Mouse (Mus musculus) megakaryocyte, embryonic 14.5 days (primary cell): ENCODE measurements at regions not wholly inside any gene's neighbourhood (a gene's known extent, or its start where the extent isn't known, plus 50 kb on each side); places are given as distances from the start of the nearest gene placed in this dataset.

Source experiments
- H3K27me3 ChIP-seq: replicated peaks from 2 replicates; pipeline ENCODE3; 2012; ENCODE audit warnings: inconsistent platforms
- H3K36me3 ChIP-seq: replicated peaks from 2 replicates; pipeline ENCODE3; 2012; ENCODE audit warnings: low read length, inconsistent platforms, mixed read lengths
- H3K4me1 ChIP-seq: 2 replicates; pipeline ENCODE4 v1.6.1; 2012; ENCODE audit warnings: inconsistent platforms
- H3K4me3 ChIP-seq: replicated peaks from 2 replicates; pipeline ENCODE3; 2012; ENCODE audit warnings: moderate library complexity, mild to moderate bottlenecking, inconsistent platforms
- H3K9me3 ChIP-seq: 2 replicates; pipeline ENCODE4 v1.6.1; 2012; ENCODE audit warnings: inconsistent platforms
- FLI1 ChIP-seq: IDR thresholded peaks from 2 replicates; pipeline ENCODE4 v1.6.1; 2012; ENCODE audit warnings: low read length, inconsistent platforms, mixed read lengths
- GATA1 ChIP-seq: IDR thresholded peaks from 3 replicates; pipeline ENCODE4 v1.6.1; 2012; ENCODE audit warnings: mixed read lengths, low read length, inconsistent platforms, borderline replicate concordance

DNA sequence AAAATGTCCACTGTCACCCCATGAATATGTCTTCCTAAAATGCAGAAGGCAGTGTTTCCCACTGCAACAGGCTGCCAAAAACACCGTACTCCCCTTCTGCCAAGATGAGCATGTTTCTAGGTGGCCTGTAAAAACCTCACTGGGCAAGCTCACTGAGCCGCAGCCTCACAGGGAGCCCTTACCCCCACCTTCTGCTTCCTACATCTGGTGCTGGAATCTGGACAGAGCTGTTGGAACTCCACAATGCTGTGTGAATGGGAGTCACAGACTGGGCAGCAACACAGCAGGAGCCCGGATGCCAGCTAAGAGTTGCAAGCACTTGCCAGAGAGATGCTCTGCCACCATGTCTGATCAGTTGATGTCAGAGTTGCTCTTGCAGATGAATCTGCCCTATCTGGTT is 230.6 kb downstream of the Cbln4 start:
- no peaks in the 10 kb centered on the region for H3K27me3 ChIP-seq
- no peaks in the 10 kb centered on the region; the same call in 1 of the 2 replicates for H3K4me1 ChIP-seq
- peaks cover 54% of the 10 kb centered on the region for H3K9me3 ChIP-seq
- H3K4me3 ChIP-seq: no peak overlapping the region
- no peaks in the 10 kb centered on the region for H3K36me3 ChIP-seq
- TF ChIP-seq FLI1 (no peak), GATA1 (no peak)

DNA sequence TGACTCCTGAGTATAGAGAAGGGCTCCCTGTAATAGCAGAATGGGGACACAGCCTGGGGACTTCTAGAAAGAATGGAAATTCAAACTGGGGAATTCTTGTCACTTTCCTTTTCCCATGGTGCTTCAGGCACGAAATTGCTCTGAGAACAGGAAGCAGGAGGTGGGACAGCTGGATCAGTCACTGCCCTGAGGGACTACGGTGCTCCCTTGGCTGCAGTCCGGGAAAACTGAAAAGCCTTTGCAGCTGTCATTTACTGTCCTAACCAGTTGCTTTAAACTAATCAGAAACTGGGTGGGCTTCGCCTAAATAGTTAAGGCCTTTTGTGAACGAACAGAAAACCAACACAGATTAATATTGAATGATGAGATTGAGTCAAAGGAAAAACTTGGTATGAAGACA is 237.9 kb downstream of the Cbln4 start:
- Histone ChIP-seq H3K4me3 (no peak overlapping the region), H3K36me3 (no peaks in the 10 kb centered on the region), H3K9me3 (peaks cover 72% of the 10 kb centered on the region), H3K4me1 (no peaks in the 10 kb centered on the region), H3K27me3 (no peaks in the 10 kb centered on the region)
- TF ChIP-seq GATA1 (no peak), FLI1 (no peak)

DNA sequence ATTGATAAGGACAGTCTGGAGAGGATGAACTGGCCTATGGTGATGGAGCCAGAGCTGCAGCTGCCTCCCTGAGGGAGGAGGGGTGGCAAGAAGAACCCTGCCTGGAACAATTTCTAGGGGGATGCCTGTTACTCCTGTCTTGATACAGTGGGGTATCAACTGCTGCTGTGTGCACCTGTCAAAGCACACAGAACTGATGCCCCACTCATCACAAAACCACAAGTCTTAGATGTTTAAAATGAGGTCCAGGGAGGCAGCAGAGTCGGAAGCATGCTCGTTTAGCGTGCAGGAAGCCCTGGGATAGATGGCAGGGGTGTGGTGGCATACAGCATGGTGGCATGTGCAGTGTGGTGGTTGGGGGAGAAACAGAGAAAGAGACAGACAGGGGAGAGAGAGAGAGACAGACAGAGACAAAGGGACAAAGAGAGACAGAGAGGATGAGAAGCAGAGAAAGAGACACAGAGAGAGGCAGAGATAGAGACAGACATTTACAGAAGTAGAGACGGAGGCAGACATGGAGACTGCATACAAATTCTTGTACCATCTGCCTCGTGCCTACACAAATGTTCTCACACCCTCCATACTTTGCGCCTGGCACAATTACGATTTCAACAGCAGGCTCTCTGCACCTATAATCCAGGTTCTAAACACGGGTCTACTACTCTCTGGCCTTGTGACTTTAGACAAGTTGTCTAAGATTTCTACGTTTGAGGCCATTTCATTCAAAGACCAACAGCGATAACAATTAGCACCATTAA is 242.6 kb downstream of the Cbln4 start:
- no peaks in the 10 kb centered on the region for H3K27me3 ChIP-seq
- H3K4me1 ChIP-seq: no peaks in the 10 kb centered on the region
- H3K36me3 ChIP-seq: no peaks in the 10 kb centered on the region
- H3K9me3 ChIP-seq: peaks cover 81% of the 10 kb centered on the region
- no peak for TF ChIP-seq GATA1
- no peak for TF ChIP-seq FLI1
- peak overlapping the region; percentile 71 for H3K4me3 ChIP-seq

GRCm38 (mm10) chr2:171799351-171799750 is 243.9 kb downstream of the Cbln4 start:
- H3K9me3 ChIP-seq: peaks cover 75% of the 10 kb centered on the region
- H3K4me1 ChIP-seq: no peaks in the 10 kb centered on the region
- H3K27me3 ChIP-seq: no peaks in the 10 kb centered on the region
- no peak overlapping the region for H3K4me3 ChIP-seq
- no peaks in the 10 kb centered on the region for H3K36me3 ChIP-seq
- TF ChIP-seq FLI1 (no peak), GATA1 (no peak)

- no peak overlapping the region for H3K4me3 ChIP-seq
- no peaks in the 10 kb centered on the region for H3K27me3 ChIP-seq
- no peaks in the 10 kb centered on the region for H3K4me1 ChIP-seq
- TF ChIP-seq FLI1 (no peak), GATA1 (no peak)
- peaks cover 72% of the 10 kb centered on the region for H3K9me3 ChIP-seq
- H3K36me3 ChIP-seq: no peaks in the 10 kb centered on the region
Measured at GRCm38 (mm10) chr2:171790686-171791085, 252.6 kb downstream of the Cbln4 start.

- Histone ChIP-seq H3K4me3 (no peak overlapping the region), H3K27me3 (no peaks in the 10 kb centered on the region), H3K9me3 (peaks cover 66% of the 10 kb centered on the region), H3K36me3 (no peaks in the 10 kb centered on the region), H3K4me1 (no peaks in the 10 kb centered on the region)
- no peak for TF ChIP-seq GATA1
- no peak for TF ChIP-seq FLI1
Measured at GRCm38 (mm10) chr2:171766193-171766930, 276.9 kb downstream of the Cbln4 start.

- Histone ChIP-seq H3K4me1 (no peaks in the 10 kb centered on the region), H3K9me3 (peaks cover 59% of the 10 kb centered on the region), H3K36me3 (no peaks in the 10 kb centered on the region), H3K27me3 (no peaks in the 10 kb centered on the region), H3K4me3 (no peak overlapping the region)
- TF ChIP-seq FLI1: no peak
- no peak for TF ChIP-seq GATA1
Measured at GRCm38 (mm10) chr2:171765071-171765470, 278.2 kb downstream of the Cbln4 start.

- Histone ChIP-seq H3K9me3 (peaks cover 76% of the 10 kb centered on the region), H3K4me3 (no peak overlapping the region), H3K4me1 (no peaks in the 10 kb centered on the region), H3K27me3 (no peaks in the 10 kb centered on the region), H3K36me3 (no peaks in the 10 kb centered on the region)
- no peak for TF ChIP-seq FLI1
- no peak for TF ChIP-seq GATA1
Measured at GRCm38 (mm10) chr2:171753502-171753901, 289.8 kb downstream of the Cbln4 start.

DNA sequence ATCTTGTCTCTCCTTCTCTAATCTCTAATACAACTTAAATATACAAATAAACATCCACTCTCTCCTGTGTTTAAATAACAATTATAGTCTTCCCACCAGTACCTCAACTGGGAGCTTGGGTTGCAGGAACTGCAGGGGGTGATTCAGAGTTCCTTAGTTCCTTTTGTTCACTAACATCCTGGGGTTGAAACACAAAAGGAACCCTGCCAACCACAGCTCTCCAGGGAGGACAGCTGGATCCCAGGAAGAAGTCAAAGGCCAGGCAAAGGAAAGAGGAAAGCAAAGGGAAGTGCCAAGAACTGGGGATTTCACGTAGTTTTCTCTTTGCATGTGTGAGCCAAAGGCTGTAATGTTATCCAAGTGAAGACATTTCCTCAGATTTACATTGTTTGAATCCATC is 296.1 kb downstream of the Cbln4 start:
- no peaks in the 10 kb centered on the region for H3K36me3 ChIP-seq
- no peaks in the 10 kb centered on the region for H3K27me3 ChIP-seq
- peaks cover 85% of the 10 kb centered on the region for H3K9me3 ChIP-seq
- TF ChIP-seq GATA1 (no peak), FLI1 (no peak)
- no peaks in the 10 kb centered on the region for H3K4me1 ChIP-seq
- H3K4me3 ChIP-seq: no peak overlapping the region

DNA sequence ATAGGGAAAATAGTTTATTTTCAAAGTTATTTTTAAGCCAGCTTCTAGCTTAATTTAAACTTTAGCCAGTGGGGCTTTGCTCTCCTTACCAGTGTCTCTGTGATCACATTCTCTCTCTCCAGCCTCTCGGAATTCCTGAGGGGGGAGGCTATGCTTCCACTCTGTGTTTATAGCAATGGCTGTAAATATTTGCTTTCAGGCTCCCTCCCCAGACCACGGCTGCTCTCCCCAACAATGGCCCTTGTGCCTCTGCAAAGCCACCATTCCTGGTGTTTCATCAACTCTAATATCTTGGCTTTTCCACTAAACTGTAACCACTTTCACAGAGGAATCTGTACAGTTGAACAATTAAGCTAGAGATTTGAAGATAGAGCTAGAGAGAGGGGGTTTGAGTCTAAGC is 300.2 kb downstream of the Cbln4 start:
- no peak for TF ChIP-seq FLI1
- no peak for TF ChIP-seq GATA1
- no peaks in the 10 kb centered on the region for H3K36me3 ChIP-seq
- no peaks in the 10 kb centered on the region for H3K27me3 ChIP-seq
- H3K4me1 ChIP-seq: no peaks in the 10 kb centered on the region
- peaks cover 87% of the 10 kb centered on the region for H3K9me3 ChIP-seq
- H3K4me3 ChIP-seq: no peak overlapping the region
